Mouse (Mus musculus) cerebellum, adult 2 months (tissue): Measurements from ENCODE around the gene Birc2.

Source experiments
- CTCF ChIP-seq: fragments of 200-500 bp; IDR thresholded peaks from 2 replicates; pipeline ENCODE4 v1.5.1; 2011; ENCODE audit warnings: low read depth, mild to moderate bottlenecking, control low read depth, low read length, moderate library complexity, borderline replicate concordance; ENCODE audit not compliant: insufficient read depth
- POLR2A ChIP-seq: fragments of 200-500 bp; IDR thresholded peaks from 2 replicates; pipeline ENCODE4 v1.6.1; 2011; ENCODE audit warnings: low read length, control low read depth, borderline replicate concordance; ENCODE audit not compliant: insufficient read depth

GRCm38 (mm10) chr9:7786086-7786485 lies 50.8 kb downstream of the Birc2 start:
- TF ChIP-seq CTCF (no peak), POLR2A (no peak)
